ENCODE assay signal across 17 mouse cellular contexts in genomic region chr2:126286420-126286819, GRCm38 (mm10).
"Had no signal": no experiment of that assay in that cellular context is flagged by ENCODE, and none has a peak within 500 bp of the region (broad histone marks: within the 10 kb centered on the region; RNA-seq: fewer than 3 reads in every experiment).

No protein-coding gene starts in this region.

- H3K27me3 ChIP-seq: midbrain, embryonic 12.5 days; neural tube, embryonic 13.5 days; neural tube, embryonic 15.5 days had no signal

- DNase-seq: lung, adult 18-20 months; lung, embryonic 14.5 days; lung, postnatal 10 days; lung, postnatal 4 days; midbrain, embryonic 14.5 days; retina, postnatal 1 day; right cerebral cortex, adult 18-20 months; right cerebral cortex, postnatal 14 days; thymus, adult 18-20 months; thymus, postnatal 14 days; thymus, postnatal 36 days had no signal

- H3K9ac ChIP-seq: lung, embryonic 14.5 days; midbrain, embryonic 12.5 days; neural tube, embryonic 13.5 days; neural tube, embryonic 15.5 days had no signal

- ATAC-seq: midbrain, embryonic 16.5 days had no signal

- H3K4me2 ChIP-seq: lung, embryonic 14.5 days; midbrain, embryonic 12.5 days; neural tube, embryonic 13.5 days; neural tube, embryonic 15.5 days had no signal

- H3K36me3 ChIP-seq: midbrain, embryonic 10.5 days; midbrain, embryonic 12.5 days; neural tube, embryonic 13.5 days; neural tube, embryonic 15.5 days had no signal

- H3K9me3 ChIP-seq: midbrain, embryonic 10.5 days; midbrain, embryonic 12.5 days; neural tube, embryonic 13.5 days; neural tube, embryonic 15.5 days had no signal

- H3K4me1 ChIP-seq: midbrain, embryonic 10.5 days; midbrain, embryonic 12.5 days; neural tube, embryonic 13.5 days; neural tube, embryonic 15.5 days had no signal

- H3K4me3 ChIP-seq: midbrain, embryonic 10.5 days; midbrain, embryonic 12.5 days; myocyte; neural tube, embryonic 13.5 days; neural tube, embryonic 15.5 days had no signal

- H3K27ac ChIP-seq: midbrain, embryonic 10.5 days; midbrain, embryonic 12.5 days; neural tube, embryonic 13.5 days; neural tube, embryonic 15.5 days had no signal
